Mouse (Mus musculus): ENCODE measurements around the gene Pla2g4b. TPM values are rescaled to one million over a fixed set of nuclear protein-coding genes. Genes with fewer than 3 reads are reported as not detected.

Pla2g4b gene
- polyA plus RNA-seq, 1 experiment from 2014 or later: 0.72 TPM

DNA sequence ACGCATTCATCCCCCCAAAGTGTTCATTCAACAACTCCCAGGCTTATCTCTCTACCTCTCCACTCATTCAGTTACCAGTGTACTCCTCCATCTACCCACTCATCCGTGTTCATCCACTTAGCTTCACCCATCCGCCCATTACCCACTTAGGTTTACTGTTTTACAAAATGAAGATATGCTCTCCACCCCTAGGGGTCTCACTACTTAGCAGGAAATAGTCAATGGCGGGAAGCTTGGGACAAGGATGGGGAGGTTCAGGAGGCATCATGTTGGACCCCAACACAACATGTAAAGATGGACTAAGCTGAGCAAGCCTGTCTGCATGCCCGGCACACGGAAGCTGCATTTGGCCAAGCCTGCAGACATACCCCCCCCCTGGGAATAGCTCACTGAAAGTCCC, 31.4 kb downstream of the Pla2g4b start:
- ATAC-seq (replicated peaks; ENCODE audit: low FRiP score, low TSS enrichment, low read depth) (no peak), DNase-seq (ENCODE audit: low spot score) (no peak)
- H3K36me3 ChIP-seq (ENCODE audit: control insufficient read depth, insufficient read depth, low read length): no peaks in the 10 kb centered on the region
- 79% methylated on average over 6 of the region's 6 CpGs for WGBS
- no peak overlapping the region for H3K27ac ChIP-seq (ENCODE audit: low read depth)
- H3K9me3 ChIP-seq (ENCODE audit: control insufficient read depth, low read length): no peaks in the 10 kb centered on the region
- no peak overlapping the region for H3K4me2 ChIP-seq (ENCODE audit: low read length)
- no peaks in the 10 kb centered on the region for H3K27me3 ChIP-seq (replicated peaks; ENCODE audit: control insufficient read depth, insufficient read depth, low read length)
- H3K4me3 ChIP-seq (ENCODE audit: low read depth, low read length): no peak overlapping the region
- H3K9ac ChIP-seq (ENCODE audit: low read length): no peak overlapping the region
- no peaks in the 10 kb centered on the region for H3K4me1 ChIP-seq (replicated peaks; ENCODE audit: control insufficient read depth, insufficient read depth, low read length)

DNA sequence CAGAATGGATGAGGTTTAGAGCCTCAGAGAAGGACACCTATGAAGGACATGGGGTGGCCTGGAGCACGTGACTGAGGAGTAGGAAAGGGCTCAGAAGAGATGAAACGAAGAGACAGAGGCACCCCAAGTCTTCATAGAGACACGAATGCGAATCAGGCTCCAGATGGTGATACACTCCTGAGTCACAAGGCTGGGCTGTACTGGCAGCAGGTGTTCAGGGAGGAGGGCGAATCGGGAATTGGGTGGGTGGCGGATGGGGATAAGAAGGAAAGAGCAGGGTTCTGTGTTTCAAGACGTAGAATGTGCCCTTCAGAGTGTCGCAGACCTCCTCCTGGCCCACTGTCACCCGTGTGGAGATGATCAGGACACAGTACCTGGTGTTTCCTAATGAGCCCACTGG, 32.0 kb downstream of the Pla2g4b start:
- 88% methylated on average over 10 of the region's 10 CpGs for whole genome bisulfite sequencing
- Histone ChIP-seq H3K4me3 (ENCODE audit: low read depth, low read length) (no peak overlapping the region), H3K27ac (ENCODE audit: low read depth) (no peak overlapping the region), H3K9me3 (ENCODE audit: control insufficient read depth, low read length) (no peaks in the 10 kb centered on the region), H3K36me3 (ENCODE audit: control insufficient read depth, insufficient read depth, low read length) (no peaks in the 10 kb centered on the region), H3K4me2 (ENCODE audit: low read length) (no peak overlapping the region), H3K9ac (ENCODE audit: low read length) (no peak overlapping the region), H3K27me3 (replicated peaks; ENCODE audit: control insufficient read depth, insufficient read depth, low read length) (no peaks in the 10 kb centered on the region), H3K4me1 (replicated peaks; ENCODE audit: control insufficient read depth, insufficient read depth, low read length) (no peaks in the 10 kb centered on the region)
- ATAC-seq (replicated peaks; ENCODE audit: low FRiP score, low TSS enrichment, low read depth): no peak
- no peak for DNase-seq (ENCODE audit: low spot score)

DNA sequence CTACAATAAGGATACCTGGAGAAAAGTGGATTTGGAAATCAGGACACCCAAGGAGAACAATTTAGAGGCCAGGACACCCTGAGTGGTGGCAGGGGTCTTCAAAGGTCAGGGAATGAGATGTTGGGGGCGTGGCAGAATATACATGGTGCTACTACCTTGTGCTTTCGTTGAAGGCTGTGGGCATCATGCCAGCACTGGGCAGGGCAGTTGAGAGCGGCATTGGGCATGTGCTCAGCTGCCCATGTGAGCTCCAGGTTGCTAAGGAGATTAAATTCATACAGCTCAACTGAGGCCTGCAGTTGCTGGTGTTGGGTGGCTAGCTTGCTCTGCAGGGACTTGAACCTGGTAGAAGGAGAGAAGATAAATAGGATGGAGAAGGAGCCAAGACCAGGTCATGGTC, 33.0 kb downstream of the Pla2g4b start:
- Histone ChIP-seq H3K27me3 (replicated peaks; ENCODE audit: control insufficient read depth, insufficient read depth, low read length) (no peaks in the 10 kb centered on the region), H3K36me3 (ENCODE audit: control insufficient read depth, insufficient read depth, low read length) (no peaks in the 10 kb centered on the region), H3K9ac (ENCODE audit: low read length) (no peak overlapping the region), H3K4me1 (replicated peaks; ENCODE audit: control insufficient read depth, insufficient read depth, low read length) (no peaks in the 10 kb centered on the region), H3K9me3 (ENCODE audit: control insufficient read depth, low read length) (no peaks in the 10 kb centered on the region), H3K27ac (ENCODE audit: low read depth) (no peak overlapping the region), H3K4me2 (ENCODE audit: low read length) (no peak overlapping the region), H3K4me3 (ENCODE audit: low read depth, low read length) (no peak overlapping the region)
- DNase-seq (ENCODE audit: low spot score) (no peak), ATAC-seq (replicated peaks; ENCODE audit: low FRiP score, low TSS enrichment, low read depth) (no peak)
- 81% methylated on average over 3 of the region's 3 CpGs for WGBS

DNA sequence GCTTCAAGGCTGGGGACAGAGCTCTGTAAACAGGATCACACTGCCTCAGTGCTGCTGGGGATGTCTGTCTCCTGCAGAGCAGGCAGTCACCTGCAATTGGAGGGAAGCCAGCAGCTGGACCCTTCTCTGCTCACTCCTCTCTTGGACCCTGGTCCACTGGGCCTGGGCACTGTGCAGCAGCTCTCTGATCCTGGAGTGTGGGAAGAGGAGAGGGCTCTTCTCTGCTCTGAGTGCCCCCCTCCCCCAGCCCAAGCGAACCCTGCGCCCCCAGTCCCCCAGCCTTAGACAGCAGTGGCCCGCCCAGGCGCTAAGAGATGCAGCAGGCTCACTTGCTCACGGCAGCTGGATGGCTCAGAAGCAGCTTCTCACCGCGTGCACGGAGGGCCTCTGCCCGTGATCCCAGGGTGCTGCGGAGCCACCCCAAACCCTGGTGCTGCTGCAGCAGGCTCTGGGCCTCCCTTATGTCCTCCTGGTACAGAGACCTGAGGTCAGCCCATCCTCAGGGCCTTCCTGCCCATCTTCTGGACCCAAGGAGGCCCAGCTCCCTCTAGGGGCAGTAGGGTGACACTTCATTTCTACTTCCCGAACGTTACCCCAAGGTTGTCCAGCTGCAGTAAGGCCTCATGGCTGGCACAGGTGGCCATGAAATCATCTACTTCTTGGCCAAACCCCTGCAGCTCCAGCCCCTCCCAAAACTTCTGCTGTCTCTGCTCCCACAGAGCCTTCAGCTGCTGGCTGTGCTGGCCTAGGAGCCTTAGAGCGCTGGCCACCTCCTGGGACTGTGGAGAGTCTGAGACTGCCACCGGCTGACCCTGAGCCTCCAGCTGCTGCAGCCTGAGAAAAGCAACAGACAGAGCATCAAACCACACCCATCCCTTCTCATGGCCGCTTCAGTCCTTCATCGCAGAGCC, 35.6 kb downstream of the Pla2g4b start:
- Histone ChIP-seq H3K27me3 (replicated peaks; ENCODE audit: control insufficient read depth, insufficient read depth, low read length) (no peaks in the 10 kb centered on the region), H3K9me3 (ENCODE audit: control insufficient read depth, low read length) (no peaks in the 10 kb centered on the region), H3K4me2 (ENCODE audit: low read length) (no peak overlapping the region), H3K4me3 (ENCODE audit: low read depth, low read length) (no peak overlapping the region), H3K9ac (ENCODE audit: low read length) (no peak overlapping the region), H3K27ac (ENCODE audit: low read depth) (no peak overlapping the region), H3K4me1 (replicated peaks; ENCODE audit: control insufficient read depth, insufficient read depth, low read length) (no peaks in the 10 kb centered on the region), H3K36me3 (ENCODE audit: control insufficient read depth, insufficient read depth, low read length) (no peaks in the 10 kb centered on the region)
- DNase-seq (ENCODE audit: low spot score) (no peak), ATAC-seq (replicated peaks; ENCODE audit: low FRiP score, low TSS enrichment, low read depth) (peak; percentile 59)
- WGBS: 40% methylated on average over 16 of the region's 16 CpGs

DNA sequence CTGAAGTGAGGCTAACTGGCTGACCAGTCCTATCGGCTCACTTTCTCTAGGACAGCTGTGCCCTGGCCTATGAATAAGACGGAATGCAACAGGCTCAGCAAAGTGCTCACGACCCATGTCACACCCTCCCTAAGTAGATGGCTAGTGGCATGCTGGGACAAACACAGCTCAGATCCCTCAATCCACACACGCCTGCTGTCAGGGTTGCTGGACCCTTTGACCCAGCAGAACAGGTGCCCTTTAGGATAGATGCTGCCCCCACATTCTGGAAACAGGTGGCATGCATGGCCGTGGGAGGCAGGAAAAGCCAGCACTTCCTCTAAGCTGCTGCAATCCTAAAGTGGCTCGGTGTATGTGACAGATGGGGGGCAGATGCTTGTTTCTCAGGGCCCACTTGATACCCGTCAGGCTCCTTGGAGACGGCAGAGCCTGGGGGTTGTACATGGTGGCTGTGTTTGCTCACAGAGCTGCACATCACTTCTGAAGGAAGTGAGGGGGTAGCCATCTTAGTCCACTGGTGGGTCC, 36.3 kb downstream of the Pla2g4b start:
- no peaks in the 10 kb centered on the region for H3K27me3 ChIP-seq (replicated peaks; ENCODE audit: control insufficient read depth, insufficient read depth, low read length)
- no peak overlapping the region for H3K9ac ChIP-seq (ENCODE audit: low read length)
- H3K36me3 ChIP-seq (ENCODE audit: control insufficient read depth, insufficient read depth, low read length): no peaks in the 10 kb centered on the region
- H3K9me3 ChIP-seq (ENCODE audit: control insufficient read depth, low read length): no peaks in the 10 kb centered on the region
- 71% methylated on average over 8 of the region's 8 CpGs for WGBS
- ATAC-seq (replicated peaks; ENCODE audit: low FRiP score, low TSS enrichment, low read depth) (no peak), DNase-seq (ENCODE audit: low spot score) (no peak)
- no peak overlapping the region for H3K4me2 ChIP-seq (ENCODE audit: low read length)
- no peak overlapping the region for H3K4me3 ChIP-seq (ENCODE audit: low read depth, low read length)
- no peaks in the 10 kb centered on the region for H3K4me1 ChIP-seq (replicated peaks; ENCODE audit: control insufficient read depth, insufficient read depth, low read length)
- H3K27ac ChIP-seq (ENCODE audit: low read depth): no peak overlapping the region

DNA sequence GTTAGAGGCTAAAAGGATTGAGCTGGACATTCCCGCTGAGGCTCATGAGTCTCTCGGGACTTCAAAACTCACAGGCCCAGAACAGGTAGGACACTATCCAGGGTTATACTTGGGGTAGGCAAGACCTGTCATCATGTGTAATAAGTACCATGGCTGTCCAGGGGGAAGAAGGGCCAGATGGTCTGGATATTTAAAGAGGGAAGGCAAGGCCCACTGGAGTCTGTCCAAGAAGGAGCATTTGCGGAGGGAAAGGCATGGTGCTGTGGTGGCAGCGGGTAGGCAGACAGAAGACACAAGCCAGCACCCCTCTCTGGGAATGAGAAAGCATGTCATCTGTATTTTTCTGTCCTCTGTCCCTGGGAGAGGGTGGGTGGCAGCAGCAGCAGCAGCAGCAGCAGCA, 40.9 kb downstream of the Pla2g4b start:
- Histone ChIP-seq H3K36me3 (ENCODE audit: control insufficient read depth, insufficient read depth, low read length) (no peaks in the 10 kb centered on the region), H3K27ac (ENCODE audit: low read depth) (no peak overlapping the region), H3K4me3 (ENCODE audit: low read depth, low read length) (no peak overlapping the region), H3K9ac (ENCODE audit: low read length) (no peak overlapping the region), H3K4me1 (replicated peaks; ENCODE audit: control insufficient read depth, insufficient read depth, low read length) (peaks cover 8% of the 10 kb centered on the region; the same call in 1 of the 2 replicates), H3K27me3 (replicated peaks; ENCODE audit: control insufficient read depth, insufficient read depth, low read length) (peaks cover 19% of the 10 kb centered on the region), H3K9me3 (ENCODE audit: control insufficient read depth, low read length) (no peaks in the 10 kb centered on the region), H3K4me2 (ENCODE audit: low read length) (no peak overlapping the region)
- DNase-seq (ENCODE audit: low spot score) (no peak), ATAC-seq (replicated peaks; ENCODE audit: low FRiP score, low TSS enrichment, low read depth) (no peak)
- WGBS: 77% methylated on average over 4 of the region's 4 CpGs

DNA sequence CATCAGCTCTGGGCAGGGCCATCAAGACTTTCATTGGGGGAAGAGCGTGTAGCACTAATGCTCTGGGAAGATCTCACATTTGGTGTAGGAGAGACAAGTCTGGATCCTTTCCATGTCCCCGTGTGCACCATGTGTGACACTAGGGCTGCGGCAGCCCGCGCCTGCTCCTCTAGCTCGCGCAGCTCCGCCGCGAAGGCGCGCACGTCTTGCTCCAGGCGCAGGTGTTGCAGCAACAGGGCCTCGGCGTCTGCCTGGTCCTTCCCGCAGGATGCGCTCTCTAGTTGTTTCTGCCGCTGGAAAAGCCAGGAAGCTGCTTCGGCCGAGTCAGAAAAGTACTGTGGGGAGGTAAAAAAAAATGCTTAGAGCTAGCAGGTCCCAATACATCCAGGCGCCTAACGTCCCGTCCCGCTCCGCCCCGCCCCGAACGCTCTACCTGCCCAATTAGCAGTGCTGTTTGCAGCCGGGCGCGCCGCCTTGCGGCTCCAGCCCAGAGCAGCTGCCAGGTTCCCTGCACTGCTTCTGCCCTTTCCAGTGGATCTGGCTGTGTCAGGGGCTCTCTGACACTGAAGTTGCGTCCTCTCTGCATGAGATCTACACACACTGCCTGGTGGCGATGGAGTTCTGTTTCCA, 43.0 kb downstream of the Pla2g4b start:
- peak; percentile 77 for ATAC-seq (replicated peaks; ENCODE audit: low FRiP score, low TSS enrichment, low read depth)
- H3K9ac ChIP-seq (ENCODE audit: low read length): no peak overlapping the region

DNA sequence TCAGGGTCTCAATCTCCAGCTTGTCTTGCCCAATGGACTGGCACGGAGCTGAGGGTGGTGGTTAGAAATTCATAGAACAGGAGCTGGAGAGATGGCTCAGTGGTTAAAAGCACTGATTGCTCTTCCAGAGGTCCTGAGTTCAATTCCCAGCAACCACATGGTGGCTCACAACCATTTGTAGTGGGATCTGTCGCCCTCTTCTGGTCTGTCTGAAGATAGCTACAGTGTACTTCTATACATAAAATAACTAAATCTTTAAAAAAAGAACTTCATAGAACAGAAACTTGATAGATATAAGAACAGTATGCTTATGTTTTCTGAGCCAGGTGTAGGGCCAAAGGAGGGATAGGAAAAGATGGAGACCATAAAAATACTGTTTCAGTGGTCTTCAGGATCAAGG, 49.2 kb downstream of the Pla2g4b start:
- Histone ChIP-seq H3K4me1 (replicated peaks; ENCODE audit: control insufficient read depth, insufficient read depth, low read length) (no peaks in the 10 kb centered on the region; the same call in 1 of the 2 replicates), H3K27me3 (replicated peaks; ENCODE audit: control insufficient read depth, insufficient read depth, low read length) (peaks cover under 1% of the 10 kb centered on the region; the same call in 1 of the 2 replicates), H3K4me3 (ENCODE audit: low read depth, low read length) (no peak overlapping the region), H3K36me3 (ENCODE audit: control insufficient read depth, insufficient read depth, low read length) (no peaks in the 10 kb centered on the region), H3K27ac (ENCODE audit: low read depth) (no peak overlapping the region), H3K4me2 (ENCODE audit: low read length) (no peak overlapping the region), H3K9me3 (ENCODE audit: control insufficient read depth, low read length) (no peaks in the 10 kb centered on the region), H3K9ac (ENCODE audit: low read length) (no peak overlapping the region)
- no peak for DNase-seq (ENCODE audit: low spot score)
- no peak for ATAC-seq (replicated peaks; ENCODE audit: low FRiP score, low TSS enrichment, low read depth)
- WGBS: 70% methylated on average over 2 of the region's 2 CpGs

More for the DNA sequence above, 43.0 kb downstream of the Pla2g4b start:
- Histone ChIP-seq H3K27ac (ENCODE audit: low read depth) (no peak overlapping the region), H3K36me3 (ENCODE audit: control insufficient read depth, insufficient read depth, low read length) (no peaks in the 10 kb centered on the region), H3K27me3 (replicated peaks; ENCODE audit: control insufficient read depth, insufficient read depth, low read length) (peaks cover 19% of the 10 kb centered on the region), H3K9me3 (ENCODE audit: control insufficient read depth, low read length) (no peaks in the 10 kb centered on the region), H3K4me1 (replicated peaks; ENCODE audit: control insufficient read depth, insufficient read depth, low read length) (peaks cover 8% of the 10 kb centered on the region; the same call in 1 of the 2 replicates), H3K4me2 (ENCODE audit: low read length) (peak overlapping the region; percentile 60), H3K4me3 (ENCODE audit: low read depth, low read length) (peak overlapping the region; percentile 24)
- DNase-seq (ENCODE audit: low spot score): peak; percentile 77
- WGBS: 2% methylated on average over 36 of the region's 36 CpGs

All from intestine, embryonic 14.5 days (tissue).